Mouse (Mus musculus): ENCODE measurements around the gene Irx4. TPM values are rescaled to one million over a fixed set of nuclear protein-coding genes. Genes with fewer than 3 reads are reported as not detected.
A peak's percentile ranks its signal among the peaks of the same experiment; 100 is the strongest.

The Irx4 gene
- polyA plus RNA-seq, 1 experiment, result 0.16 TPM

GRCm38 (mm10) chr13:73305398-73306084 lies 45.3 kb downstream of the Irx4 start:
- Histone ChIP-seq H3K36me3 (ENCODE audit: control insufficient read depth, insufficient read depth, low read length) (no peaks in the 10 kb centered on the region), H3K4me1 (ENCODE audit: control insufficient read depth, insufficient read depth, low read length) (no peaks in the 10 kb centered on the region), H3K27me3 (replicated peaks; ENCODE audit: control insufficient read depth, insufficient read depth, low read length) (no peaks in the 10 kb centered on the region), H3K27ac (ENCODE audit: insufficient read depth, low read depth, low read length) (no peak overlapping the region), H3K4me3 (ENCODE audit: insufficient read depth, low read depth, low read length) (no peak overlapping the region)
- TF ChIP-seq CTCF (conservative IDR thresholded peaks at IDR 0.05; ENCODE audit: insufficient read depth, insufficient read length, low read depth, low read length) (no peak), POLR2A (IDR thresholded peaks at IDR 0.05; ENCODE audit: low read depth, low read length) (no peak)
- peak; percentile 37 for DNase-seq
- WGBS, result 46% methylated on average over 8 of the region's 8 CpGs

GRCm38 (mm10) chr13:73306085-73306410 lies 45.8 kb downstream of the Irx4 start:
- no peak for DNase-seq
- Histone ChIP-seq H3K36me3 (ENCODE audit: control insufficient read depth, insufficient read depth, low read length) (no peaks in the 10 kb centered on the region), H3K27ac (ENCODE audit: insufficient read depth, low read depth, low read length) (no peak overlapping the region), H3K27me3 (replicated peaks; ENCODE audit: control insufficient read depth, insufficient read depth, low read length) (no peaks in the 10 kb centered on the region), H3K4me1 (ENCODE audit: control insufficient read depth, insufficient read depth, low read length) (no peaks in the 10 kb centered on the region), H3K4me3 (ENCODE audit: insufficient read depth, low read depth, low read length) (no peak overlapping the region)
- TF ChIP-seq POLR2A (IDR thresholded peaks at IDR 0.05; ENCODE audit: low read depth, low read length) (no peak), CTCF (conservative IDR thresholded peaks at IDR 0.05; ENCODE audit: insufficient read depth, insufficient read length, low read depth, low read length) (no peak)
- WGBS, result 86% methylated on average over 4 of the region's 4 CpGs

GRCm38 (mm10) chr13:73306430-73306829 lies 46.2 kb downstream of the Irx4 start:
- DNase-seq, result no peak
- Histone ChIP-seq H3K27ac (ENCODE audit: insufficient read depth, low read depth, low read length) (no peak overlapping the region), H3K27me3 (replicated peaks; ENCODE audit: control insufficient read depth, insufficient read depth, low read length) (no peaks in the 10 kb centered on the region), H3K36me3 (ENCODE audit: control insufficient read depth, insufficient read depth, low read length) (no peaks in the 10 kb centered on the region), H3K4me3 (ENCODE audit: insufficient read depth, low read depth, low read length) (no peak overlapping the region), H3K4me1 (ENCODE audit: control insufficient read depth, insufficient read depth, low read length) (no peaks in the 10 kb centered on the region)
- 89% methylated on average over 4 of the region's 4 CpGs for WGBS
- TF ChIP-seq POLR2A (IDR thresholded peaks at IDR 0.05; ENCODE audit: low read depth, low read length) (no peak), CTCF (conservative IDR thresholded peaks at IDR 0.05; ENCODE audit: insufficient read depth, insufficient read length, low read depth, low read length) (no peak)

GRCm38 (mm10) chr13:73310183-73310929 lies 50.1 kb downstream of the Irx4 start:
- peak; percentile 56 for DNase-seq
- Histone ChIP-seq H3K4me3 (ENCODE audit: insufficient read depth, low read depth, low read length) (no peak overlapping the region), H3K27me3 (replicated peaks; ENCODE audit: control insufficient read depth, insufficient read depth, low read length) (no peaks in the 10 kb centered on the region), H3K27ac (ENCODE audit: insufficient read depth, low read depth, low read length) (no peak overlapping the region), H3K4me1 (ENCODE audit: control insufficient read depth, insufficient read depth, low read length) (no peaks in the 10 kb centered on the region), H3K36me3 (ENCODE audit: control insufficient read depth, insufficient read depth, low read length) (no peaks in the 10 kb centered on the region)
- TF ChIP-seq POLR2A (IDR thresholded peaks at IDR 0.05; ENCODE audit: low read depth, low read length), result no peak
- TF ChIP-seq CTCF (conservative IDR thresholded peaks at IDR 0.05; ENCODE audit: insufficient read depth, insufficient read length, low read depth, low read length), result peak; percentile 76
- 11% methylated on average over 8 of the region's 8 CpGs for WGBS

Other genes with a start within 250 kb of the Irx4 start
- 95.0 and 108 TPM in 2 replicates for gene Mrpl36, start 68.0 kb downstream of the Irx4 start, polyA plus RNA-seq (2012; rRNA removed)
- 191 and 319 TPM in 2 replicates for gene Ndufs6, start 68.1 kb downstream of the Irx4 start, polyA plus RNA-seq (2012; rRNA removed)
- 14.2 and 16.0 TPM in 2 replicates for gene Lpcat1, start 206.7 kb downstream of the Irx4 start, polyA plus RNA-seq (2012; rRNA removed)

Data from kidney, adult 2 months (tissue).